Mouse (Mus musculus): ENCODE measurements around the gene Sycp3.
A peak's percentile ranks its signal among the peaks of the same experiment; 100 is the strongest.
"Not testable (repeated sequence)": the region's sequence is repeated elsewhere in the genome, so short reads cannot be mapped to it uniquely, and the experiment has no call there.

Sycp3 gene

DNA sequence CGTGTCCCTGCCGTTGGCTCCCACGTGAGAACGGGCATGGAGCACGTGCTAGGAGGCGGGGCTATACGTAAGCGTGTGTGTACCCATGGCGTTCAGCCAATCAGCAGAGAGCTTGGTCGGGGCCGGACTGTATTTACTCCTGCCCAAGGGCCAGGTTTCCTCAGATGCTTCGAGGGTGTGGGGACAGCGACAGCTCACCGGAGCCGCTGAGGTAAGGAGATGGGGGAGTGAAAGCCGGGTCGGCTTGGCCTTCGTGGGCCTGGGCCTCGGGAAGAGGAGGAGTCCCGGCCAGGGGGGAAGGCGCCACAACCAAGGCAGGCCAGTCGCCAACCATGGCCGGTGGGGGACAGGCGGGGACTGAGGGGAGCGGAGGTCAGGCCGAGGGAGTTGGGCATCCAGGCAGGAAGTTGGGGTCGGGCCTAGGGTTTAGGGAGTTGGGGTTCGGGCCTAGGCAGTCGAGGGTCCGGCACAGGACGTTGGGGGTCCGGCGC lies at the start of gene Sycp3:
TSS of gene Sycp3 (plus strand) at position 68 of the 491 bp plus-strand sequence.
- DNase-seq: no peak

DNA sequence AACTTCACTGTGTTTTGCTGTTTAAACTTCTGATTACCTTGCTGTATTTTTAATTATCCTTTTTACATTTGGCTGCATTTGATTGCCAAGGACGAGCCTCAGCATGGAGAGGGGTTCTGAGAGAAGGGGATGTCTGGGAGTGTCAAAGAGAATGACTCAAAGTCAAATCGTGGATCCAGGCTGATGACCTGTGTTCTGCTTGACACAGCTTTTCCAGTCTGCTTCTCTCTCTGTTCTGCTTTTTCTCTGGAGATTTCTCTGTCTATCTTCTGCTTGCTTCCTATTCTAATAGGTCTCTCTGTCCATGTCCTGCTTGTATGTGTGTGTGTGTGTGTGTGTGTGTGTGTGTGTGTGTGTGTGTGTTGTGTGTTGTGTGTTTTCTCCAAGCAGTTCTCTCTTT lies 49.6 kb upstream of the Sycp3 start:
- no peak for DNase-seq

DNA sequence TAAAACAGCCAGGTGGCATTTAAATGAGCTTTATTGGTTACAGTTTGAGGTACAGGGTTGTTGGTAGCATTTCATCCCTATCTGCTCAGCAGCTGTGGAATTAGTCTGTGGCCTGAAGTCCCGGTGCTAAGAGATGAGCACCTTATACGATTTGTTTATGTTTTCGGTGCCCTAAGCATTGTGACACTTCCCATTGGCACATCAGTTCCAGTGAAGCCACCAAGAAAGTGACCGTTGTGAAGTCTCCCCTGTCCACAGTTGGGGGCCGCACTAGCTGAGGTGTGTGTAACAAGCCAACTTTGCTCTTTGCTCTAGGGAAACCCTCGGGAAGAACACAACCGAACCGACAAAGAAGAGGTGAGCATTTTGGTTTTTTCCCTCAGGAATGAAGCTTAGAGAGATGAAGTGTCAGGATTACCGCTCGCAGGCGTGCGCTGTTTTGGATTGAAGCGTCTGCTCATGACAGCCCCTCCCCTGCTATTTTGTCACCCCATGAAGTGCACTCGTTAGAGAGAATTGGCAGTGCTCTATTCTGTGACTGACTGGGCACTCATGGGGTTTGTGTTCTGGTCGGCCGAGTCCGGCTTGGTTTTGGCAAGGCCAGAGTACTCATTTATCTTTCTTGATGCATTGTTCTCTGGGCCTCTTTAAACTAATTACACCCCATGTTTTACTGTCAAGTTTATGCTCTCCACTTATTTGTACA lies 46.9 kb upstream of the Sycp3 start:
- DNase-seq: peak; percentile 44

DNA sequence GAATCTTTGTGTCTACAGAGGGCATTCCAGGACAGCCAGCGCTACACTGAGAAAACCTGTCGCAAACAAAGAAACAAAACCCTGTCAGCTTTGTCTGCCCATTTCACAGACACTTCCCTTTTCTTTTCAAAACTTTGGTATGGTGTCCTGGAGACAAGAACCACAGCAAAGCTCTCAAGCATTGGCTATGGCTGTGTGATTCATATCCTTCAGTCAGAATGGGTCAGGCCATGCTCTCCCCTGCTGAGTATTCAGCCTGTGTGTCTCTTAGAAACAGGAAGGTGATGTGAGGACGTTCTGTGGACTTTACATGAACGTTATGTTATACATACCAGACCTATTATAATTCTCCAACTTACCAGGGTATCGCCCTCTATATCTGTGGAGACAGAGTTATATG lies 41.7 kb upstream of the Sycp3 start:
- DNase-seq: peak; percentile 57

DNA sequence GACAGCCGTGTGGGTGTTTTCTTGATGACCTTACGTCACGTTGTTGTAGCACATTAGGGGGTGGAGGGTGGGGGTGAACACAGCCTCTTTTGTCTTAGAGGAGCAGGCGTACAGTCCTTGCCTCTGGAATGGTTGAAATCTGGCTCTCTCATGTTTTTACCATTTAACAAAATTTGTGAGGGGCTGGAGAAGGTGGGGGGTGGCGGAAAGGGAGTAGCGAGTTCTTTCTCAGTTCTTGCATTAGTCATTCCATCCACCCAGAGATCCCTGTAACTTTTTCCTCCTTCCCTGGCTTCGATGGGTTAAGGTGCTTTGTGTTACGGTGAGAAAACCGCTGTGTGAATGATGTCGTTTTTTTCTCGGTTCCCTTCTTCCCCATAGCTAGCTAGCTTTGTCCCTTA lies 39.2 kb upstream of the Sycp3 start:
- no peak for DNase-seq

DNA sequence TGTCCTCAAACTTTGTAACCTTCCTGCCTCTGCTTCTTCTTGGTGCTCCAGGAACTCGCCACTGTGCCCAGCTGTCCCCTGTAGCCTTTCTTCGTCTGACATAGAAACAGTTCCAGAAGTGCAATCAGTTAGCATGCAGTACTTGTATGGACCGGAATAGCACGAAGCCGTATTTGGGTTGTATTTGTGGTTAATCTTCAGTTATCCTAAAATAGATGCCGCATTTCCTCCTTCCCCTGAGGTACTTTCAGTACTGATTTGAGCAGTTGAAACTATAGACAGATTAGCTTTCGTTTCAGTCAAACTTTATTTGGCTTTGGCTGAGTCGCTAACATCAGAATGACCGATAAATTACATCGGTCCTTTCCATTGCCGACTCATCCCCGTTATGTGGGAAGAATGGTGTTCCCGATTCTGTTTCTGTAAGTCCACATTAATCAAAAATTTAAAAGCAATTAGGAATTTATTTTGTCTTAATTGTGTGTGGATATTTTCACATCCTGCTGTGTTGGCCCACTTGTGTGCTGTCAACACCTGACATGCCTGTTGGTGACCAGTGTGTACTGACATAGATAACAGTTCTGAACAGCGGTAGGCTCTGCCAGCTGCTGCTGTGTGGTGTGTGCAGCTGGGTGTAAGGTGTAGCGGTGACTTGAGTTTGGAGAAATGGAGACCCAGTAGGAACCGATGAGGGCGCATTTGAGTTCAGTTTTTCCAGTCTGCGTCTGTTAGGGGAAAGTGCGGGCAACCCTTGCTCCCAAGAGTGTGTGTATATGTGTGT lies 38.5 kb upstream of the Sycp3 start:
- no peak for DNase-seq

DNA sequence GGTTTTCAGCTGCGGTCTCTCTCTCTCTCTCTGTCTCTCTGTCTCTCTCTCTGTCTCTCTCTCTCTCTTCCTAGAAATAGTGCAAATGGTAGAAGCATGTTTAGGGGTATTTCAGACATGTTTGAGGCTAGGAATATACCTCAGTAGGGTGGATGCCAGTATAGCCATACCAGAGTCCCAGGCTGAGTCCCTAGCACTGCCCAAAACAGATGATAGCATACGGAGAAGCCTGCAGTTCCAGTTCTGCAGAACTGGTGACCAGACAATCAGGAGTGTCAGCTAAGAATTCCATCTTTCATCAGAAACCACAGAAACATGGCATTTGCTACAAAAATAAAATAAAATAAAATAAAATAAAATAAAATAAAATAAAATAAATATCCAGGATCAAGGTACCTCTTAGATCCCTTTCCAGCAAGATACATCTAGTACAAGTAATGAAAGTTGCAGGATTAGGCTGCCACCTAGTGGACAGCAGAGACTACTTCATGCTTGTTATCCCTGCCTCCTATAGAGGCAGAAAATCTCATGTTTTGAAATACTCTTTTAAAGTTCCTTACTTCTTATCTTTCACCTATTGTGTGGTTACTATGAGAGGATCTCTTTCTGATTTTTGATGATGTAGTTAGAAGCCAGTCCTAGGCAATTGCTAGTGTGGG lies 33.1 kb upstream of the Sycp3 start:
- DNase-seq: peak; percentile 76

DNA sequence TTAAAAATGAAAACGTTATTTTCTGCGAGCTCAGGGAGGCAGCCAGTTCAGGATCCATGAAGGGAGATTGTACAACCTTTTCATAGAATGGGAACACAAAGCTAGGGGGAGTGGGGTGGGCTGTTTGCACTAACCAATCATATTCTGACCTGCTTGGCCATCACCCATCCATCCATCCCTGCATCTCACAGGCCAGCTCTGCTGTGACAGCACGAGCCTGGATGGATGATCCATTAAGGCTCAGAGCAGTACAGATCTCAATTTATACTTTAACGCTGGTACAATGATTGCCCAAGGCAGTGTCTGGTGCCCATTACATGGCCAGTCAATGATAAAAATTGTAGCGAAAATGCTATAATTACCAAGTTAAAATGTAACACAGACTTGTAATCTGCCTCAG lies 32.5 kb upstream of the Sycp3 start:
- DNase-seq: no peak

DNA sequence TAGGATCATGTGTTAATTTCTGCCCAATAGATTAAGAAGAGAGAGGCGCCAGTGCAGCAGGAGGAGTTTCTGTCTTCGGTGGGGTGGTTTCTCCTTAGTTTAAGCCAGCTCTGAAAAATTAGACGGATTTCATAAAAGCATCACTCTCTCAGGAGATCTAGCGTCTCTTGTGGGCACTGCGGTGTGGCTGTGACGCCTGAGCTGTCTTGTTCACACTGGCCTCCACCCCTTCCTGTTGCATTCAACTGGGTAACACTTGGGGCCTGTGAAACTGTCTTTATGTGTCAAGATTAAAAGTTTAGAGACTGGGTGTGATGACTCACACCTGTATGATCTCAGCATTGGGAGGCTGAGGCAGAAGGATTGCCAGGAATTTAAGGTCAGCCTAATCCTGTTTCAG lies 31.4 kb upstream of the Sycp3 start:
- DNase-seq: no peak

DNA sequence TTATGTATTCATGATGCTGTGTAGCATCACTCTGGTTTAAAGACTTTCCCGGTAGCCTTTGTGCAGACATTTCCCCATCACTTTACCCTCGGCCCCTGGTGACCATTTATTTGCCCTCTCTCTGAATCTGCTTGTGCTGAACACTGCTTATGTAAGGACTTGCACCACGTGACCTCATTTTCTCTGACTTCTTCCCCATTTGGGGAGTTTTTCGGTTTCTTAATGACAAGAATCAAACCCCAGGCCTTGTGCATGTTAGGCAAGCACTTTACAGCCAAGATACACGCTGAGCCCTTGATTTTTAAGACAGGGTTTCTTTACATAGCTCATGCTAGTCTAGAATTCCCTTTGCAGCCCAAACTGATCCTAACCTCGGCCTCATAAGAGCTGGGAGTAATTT lies 18.1 kb upstream of the Sycp3 start:
- peak; percentile 24 for DNase-seq

DNA sequence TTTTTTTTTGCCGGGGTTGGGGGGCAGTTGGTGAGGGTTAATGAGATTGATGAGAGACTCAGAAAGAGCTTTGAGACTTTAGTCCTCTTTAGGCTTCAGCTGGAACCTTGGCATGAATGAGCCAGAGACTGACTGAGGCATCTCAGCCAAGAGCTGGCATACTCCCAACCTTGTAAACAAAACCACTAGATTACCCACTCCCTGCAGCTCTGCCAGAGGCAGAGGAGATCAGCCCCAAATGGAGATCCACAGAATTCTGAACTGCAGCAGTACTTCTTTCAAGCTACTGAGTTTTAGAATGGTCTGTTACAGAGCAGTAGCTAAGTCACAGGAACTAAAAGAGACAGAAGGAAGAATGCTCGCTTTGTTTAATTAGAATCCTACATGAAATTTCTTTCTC lies 8.1 kb upstream of the Sycp3 start:
- DNase-seq: peak; percentile 54

DNA sequence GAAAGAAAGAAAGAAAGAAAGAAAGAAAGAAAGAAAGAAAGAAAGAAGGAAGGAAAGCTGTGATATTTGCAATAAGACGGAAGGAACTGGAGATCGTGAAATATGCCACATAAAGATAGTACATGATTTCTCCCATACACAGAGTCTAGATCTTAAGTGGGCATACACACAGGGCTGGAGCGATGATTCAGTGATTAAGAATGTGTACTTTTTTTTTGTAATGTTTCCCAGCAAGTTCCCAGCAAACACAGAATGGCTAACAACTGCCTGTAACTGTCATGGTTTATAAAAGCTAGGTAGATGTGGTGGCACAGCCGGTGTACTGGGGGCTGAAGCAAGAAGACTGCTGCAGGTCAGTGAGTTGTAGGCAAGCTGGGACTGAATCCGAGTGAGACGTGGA lies 7.4 kb upstream of the Sycp3 start:
- no peak for DNase-seq

DNA sequence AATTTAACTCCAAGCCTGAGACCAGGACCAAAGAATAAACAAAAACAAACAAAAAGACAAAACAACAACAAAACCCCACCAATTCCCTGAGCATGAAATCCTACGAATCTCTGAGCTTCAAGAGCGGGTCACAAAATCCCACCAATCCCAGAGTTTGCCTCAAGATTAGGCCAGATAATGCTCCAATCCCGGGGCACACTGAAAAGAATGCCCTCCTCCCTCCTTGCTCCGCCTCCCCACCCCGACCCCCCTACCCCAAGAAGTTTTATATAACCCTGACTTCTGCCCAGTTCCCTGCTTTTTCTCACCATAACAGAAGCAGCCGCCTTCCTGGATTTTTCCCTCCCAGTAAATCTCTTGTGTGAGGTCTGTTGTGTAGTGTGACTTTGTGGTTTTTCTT lies 1.6 kb upstream of the Sycp3 start:
- DNase-seq: peak; percentile 32

DNA sequence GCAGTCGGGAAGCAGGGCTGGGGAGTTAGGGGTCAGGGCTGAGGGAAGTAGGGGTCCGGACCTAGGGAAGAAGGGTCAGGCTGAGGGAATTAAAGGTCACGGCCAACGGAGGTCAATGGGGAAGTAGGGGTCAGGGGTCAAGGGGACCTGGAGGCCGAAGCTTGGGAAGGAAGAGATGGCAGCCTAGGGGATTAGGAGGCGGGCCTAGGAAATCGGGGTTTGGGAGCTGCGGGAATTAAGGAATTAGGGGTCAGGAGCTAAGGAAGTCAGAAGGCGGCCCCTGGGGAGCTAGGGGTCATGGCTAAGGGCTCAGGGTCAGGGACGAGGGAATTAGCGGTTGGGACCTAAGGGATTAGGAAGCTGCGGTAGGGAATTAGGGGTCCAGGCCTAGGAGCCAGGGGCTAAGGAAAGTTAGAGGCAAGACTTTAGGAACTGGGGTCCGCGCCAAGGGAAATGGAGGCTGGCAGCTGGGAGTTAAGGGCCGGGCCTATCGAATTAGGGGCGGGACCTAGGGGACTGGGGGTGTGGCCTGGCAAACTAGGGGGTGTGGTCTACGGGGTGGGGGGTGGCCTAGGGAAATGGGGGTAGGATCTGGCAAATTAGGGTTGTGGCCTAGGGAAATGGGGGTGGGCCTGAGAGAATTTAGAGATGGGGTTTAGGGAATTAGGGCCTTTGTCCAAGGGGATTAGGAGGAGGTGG lies 902 bp downstream of the Sycp3 start:
- no peak for DNase-seq

DNA sequence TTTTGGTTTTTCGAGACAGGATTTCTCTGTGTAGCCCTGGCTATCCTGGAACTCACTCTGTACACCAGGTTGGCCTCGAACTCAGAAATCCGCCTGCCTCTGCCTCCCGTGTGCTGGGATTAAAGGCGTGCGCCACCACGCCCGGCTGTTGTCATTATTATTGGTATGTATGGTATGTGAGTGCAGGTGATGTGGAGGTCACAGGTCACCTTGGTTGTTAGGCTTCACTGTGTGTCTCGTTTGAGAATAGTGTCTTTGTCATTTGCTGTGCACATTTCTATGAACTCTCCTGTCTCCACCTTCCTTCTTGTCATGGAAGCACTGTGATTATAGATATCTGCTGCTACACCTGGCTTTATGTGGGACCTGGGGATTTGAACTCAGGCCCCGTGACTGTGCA lies 23.5 kb downstream of the Sycp3 start:
- DNase-seq: not testable (repeated sequence)

DNA sequence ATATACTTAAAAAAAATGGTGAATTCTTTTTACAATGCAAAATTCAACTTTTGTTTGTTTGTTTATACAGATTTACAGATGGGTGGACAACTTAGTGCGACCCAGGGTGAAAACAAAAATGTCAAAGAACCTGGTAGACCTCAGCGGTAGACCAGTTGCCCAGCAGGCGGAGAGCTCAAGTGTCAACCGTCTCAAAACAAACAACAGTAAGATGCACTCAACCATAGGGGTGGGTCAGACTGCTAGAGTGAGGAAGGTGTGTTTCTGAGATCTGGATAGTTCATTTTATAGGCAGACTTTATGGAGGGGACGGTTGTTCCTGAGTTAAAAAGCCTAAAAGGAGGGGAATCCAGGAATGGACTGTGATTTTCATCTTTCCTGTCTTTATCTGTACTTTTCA lies 29.3 kb downstream of the Sycp3 start:
- DNase-seq: no peak

DNA sequence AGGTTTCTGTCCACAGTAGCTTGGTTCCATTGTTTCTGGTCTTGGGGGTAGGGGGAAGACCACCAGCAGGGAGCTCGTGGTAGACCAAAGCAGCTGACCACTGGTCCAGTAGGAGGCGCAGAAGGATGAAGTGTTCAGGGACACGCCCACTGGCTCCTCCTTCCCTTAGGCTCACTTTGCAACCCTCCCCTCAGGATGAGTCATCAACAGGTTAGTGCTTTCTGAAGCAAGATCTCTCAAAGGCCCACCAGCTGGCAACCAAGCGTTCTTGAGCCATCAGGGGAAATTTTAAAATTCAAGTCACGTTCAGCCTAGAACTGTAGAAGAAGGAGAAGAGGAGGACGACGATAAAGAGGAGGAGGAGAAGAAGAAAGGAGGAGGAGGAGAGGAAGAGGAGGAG lies 32.3 kb downstream of the Sycp3 start:
- peak; percentile 61 for DNase-seq

DNA sequence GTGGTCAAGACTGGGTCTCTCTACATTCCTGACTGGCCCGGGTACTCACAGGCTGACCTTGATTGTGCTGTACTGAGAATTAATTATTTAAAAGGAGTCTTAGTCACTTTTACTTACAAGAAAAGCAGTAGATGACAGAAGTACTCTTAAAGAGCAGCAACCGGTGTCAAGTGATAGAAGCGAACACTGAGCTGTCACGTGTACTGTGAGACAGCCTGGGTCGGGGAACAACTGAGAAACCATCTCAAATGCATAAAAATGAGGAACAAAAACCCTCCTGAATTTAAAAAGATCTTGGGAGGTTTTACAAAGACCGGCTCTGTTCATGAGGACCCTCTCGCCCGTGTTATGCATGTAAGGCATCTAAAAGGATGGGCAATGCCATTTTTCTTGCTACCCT lies 33.3 kb downstream of the Sycp3 start:
- no peak for DNase-seq

DNA sequence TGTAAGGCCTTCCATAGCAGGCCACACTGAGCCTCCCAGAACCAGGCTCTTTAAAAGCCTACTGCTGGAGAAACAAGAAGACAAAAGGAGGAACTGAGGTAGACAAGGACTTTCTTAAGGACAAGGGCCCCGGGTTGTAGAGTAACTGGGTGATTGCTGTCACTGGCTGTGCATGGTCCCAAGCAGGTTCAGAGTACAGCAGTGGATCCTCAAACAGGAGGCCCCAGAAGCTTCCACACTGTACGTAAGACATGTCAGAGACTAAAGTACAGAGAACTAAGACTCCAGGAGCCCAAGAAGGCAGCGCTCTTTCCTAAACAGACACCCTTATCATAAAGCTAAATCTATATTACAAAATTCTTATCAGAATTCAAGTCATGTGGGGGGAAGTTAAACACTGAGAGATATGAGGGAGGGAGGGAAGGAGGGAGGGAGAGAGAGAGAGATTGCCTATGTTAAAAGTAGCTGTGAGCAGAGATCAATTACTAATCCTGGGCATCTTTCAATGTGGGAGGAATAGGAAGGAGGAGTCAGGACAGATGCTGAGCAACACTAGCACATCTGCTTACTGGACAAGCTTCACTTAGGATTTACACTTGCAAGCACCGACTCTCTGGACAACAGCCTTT lies 35.7 kb downstream of the Sycp3 start:
- no peak for DNase-seq

DNA sequence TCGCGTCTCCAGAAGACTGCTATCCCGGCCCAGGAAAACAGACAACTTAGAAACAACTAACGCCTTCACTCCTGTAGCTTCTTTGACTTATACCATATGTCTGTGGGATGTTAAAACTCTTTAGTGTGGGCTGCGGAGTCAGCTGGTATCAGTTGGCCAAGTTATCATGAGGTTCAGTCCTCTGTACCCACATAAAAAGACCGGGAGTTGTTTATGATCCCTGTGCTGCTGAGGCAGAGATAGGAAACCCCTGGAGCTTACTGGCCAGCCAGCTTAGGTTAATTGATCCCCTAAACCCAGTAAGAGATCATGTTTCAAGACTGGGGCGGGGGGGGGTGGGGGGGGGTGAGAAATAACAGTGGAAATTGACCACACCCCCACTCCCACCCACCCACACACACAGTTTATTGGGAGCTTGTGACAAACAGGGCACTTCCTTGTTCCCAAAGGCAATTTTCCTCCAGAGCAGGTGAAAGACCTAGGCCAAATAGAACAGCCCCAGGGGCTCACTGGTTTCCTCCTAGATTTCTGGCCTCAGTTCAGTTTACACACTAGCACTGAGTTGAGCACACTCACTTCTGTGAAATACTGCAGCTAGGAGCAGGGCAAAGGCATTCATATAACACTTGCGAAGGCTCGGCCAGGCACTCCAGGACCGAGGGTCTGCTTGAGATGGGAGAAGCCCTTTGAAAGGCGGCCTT lies 37.6 kb downstream of the Sycp3 start:
- DNase-seq: no peak

DNA sequence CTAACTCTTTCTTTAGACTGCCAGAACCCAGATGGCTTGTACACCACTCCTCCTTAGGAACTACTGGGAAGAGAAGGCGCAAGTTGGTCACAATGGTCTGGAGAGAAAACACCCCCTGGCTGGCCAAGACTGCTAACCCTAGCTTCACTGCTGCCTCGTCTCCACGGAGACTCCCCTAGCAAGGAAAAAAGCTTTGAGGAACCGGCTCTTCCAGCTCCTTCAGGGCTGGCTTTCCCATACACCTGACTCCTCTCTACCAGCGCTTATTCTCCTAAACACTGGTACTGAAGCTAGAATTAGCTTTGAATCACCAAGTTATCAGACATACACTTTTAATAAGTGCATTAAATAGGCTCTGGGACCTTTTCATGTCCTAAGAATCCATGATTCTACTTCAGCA lies 40.6 kb downstream of the Sycp3 start:
- DNase-seq: peak; percentile 41

DNA sequence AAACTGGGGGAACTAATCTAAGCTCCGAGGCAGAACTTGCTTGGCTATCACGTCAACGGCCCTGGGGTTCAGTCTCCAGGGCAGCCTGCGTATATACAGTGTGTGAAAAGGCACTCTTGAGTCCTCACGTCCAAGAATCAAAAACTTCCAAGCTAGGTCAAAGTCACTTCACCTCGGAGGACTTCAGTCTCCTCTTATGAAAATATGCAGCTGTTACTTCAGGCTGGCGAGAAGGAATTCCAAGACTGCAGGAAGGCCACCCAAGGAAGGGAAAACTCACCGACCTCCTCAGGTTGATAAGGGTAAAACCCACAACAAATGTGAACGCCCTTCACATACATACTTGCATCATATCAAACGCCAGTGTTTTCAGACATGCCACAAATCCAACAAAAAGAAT lies 42.0 kb downstream of the Sycp3 start:
- DNase-seq: peak; percentile 47

All from lung, postnatal 36 days (tissue).